Mouse (Mus musculus) cerebellum, adult 2 months (tissue): ENCODE measurements around the gene Gm20481.

Source experiments
- CTCF ChIP-seq: fragments of 200-500 bp; IDR thresholded peaks from 2 replicates; pipeline ENCODE4 v1.5.1; 2011; ENCODE audit warnings: low read depth, mild to moderate bottlenecking, control low read depth, low read length, moderate library complexity, borderline replicate concordance; ENCODE audit not compliant: insufficient read depth
- POLR2A ChIP-seq: fragments of 200-500 bp; IDR thresholded peaks from 2 replicates; pipeline ENCODE4 v1.6.1; 2011; ENCODE audit warnings: low read length, control low read depth, borderline replicate concordance; ENCODE audit not compliant: insufficient read depth

DNA sequence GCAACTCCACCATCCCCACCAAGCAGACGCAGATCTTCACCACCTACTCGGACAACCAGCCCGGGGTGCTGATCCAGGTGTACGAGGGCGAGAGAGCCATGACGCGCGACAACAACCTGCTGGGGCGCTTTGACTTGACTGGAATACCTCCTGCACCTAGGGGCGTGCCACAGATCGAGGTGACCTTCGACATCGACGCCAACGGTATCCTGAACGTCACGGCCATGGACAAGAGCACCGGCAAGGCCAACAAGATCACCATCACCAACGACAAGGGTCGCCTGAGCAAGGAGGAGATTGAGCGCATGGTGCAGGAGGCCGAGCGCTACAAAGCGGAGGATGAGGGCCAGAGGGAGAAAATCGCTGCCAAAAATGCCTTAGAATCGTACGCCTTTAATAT, 8.5 kb downstream of the Gm20481 start:
- no peak for TF ChIP-seq CTCF
- no peak for TF ChIP-seq POLR2A
